Mouse (Mus musculus): ENCODE results near the gene Dnmt1.

The Dnmt1 gene

GRCm38 (mm10) chr9:20879097-20879792, 80.4 kb downstream of the Dnmt1 start, which contains the start of gene Angptl6:
TSS of gene Angptl6 (minus strand) at chr9:20879727.
- DNase-seq (ENCODE audit: low spot score) = no peak

GRCm38 (mm10) chr9:20878710-20879065, 81.0 kb downstream of the Dnmt1 start:
- DNase-seq (ENCODE audit: low spot score) = no peak

GRCm38 (mm10) chr9:20878041-20878709, 81.5 kb downstream of the Dnmt1 start:
- peak; percentile 97 for DNase-seq (ENCODE audit: low spot score)

GRCm38 (mm10) chr9:20877118-20878040, 82.3 kb downstream of the Dnmt1 start:
- no peak for DNase-seq (ENCODE audit: low spot score)

GRCm38 (mm10) chr9:20876318-20877117, 83.2 kb downstream of the Dnmt1 start:
- DNase-seq (ENCODE audit: low spot score) = no peak

- no peak for DNase-seq (ENCODE audit: low spot score)
These were observed 84.5 kb downstream of the Dnmt1 start for GRCm38 (mm10) chr9:20875021-20875790.

GRCm38 (mm10) chr9:20873521-20873920, 86.2 kb downstream of the Dnmt1 start:
- DNase-seq (ENCODE audit: low spot score) = no peak

- DNase-seq (ENCODE audit: low spot score) = no peak
These were observed 86.7 kb downstream of the Dnmt1 start for GRCm38 (mm10) chr9:20872991-20873390.

- no peak for DNase-seq (ENCODE audit: low spot score)
These were observed 89.2 kb downstream of the Dnmt1 start for GRCm38 (mm10) chr9:20870211-20871173.

GRCm38 (mm10) chr9:20869246-20869645, 90.4 kb downstream of the Dnmt1 start:
- DNase-seq (ENCODE audit: low spot score) = no peak

- DNase-seq (ENCODE audit: low spot score) = no peak
These were observed 91.2 kb downstream of the Dnmt1 start, which contains the start of gene A230050P20Rik for GRCm38 (mm10) chr9:20868448-20869001. TSS of gene A230050P20Rik (plus strand) at chr9:20868642.

- no peak for DNase-seq (ENCODE audit: low spot score)
These were observed 92.8 kb downstream of the Dnmt1 start for GRCm38 (mm10) chr9:20866879-20867278.

GRCm38 (mm10) chr9:20862225-20862624, 97.5 kb downstream of the Dnmt1 start:
- DNase-seq (ENCODE audit: low spot score) = no peak

- DNase-seq (ENCODE audit: low spot score) = no peak
These were observed 97.9 kb downstream of the Dnmt1 start for GRCm38 (mm10) chr9:20861821-20862220.

- DNase-seq (ENCODE audit: low spot score) = no peak
These were observed 99.8 kb downstream of the Dnmt1 start for GRCm38 (mm10) chr9:20859926-20860325.

All from urinary bladder, postnatal 10 days (tissue).